ENCODE assay signal across 19 mouse cellular contexts in the genomic region with DNA sequence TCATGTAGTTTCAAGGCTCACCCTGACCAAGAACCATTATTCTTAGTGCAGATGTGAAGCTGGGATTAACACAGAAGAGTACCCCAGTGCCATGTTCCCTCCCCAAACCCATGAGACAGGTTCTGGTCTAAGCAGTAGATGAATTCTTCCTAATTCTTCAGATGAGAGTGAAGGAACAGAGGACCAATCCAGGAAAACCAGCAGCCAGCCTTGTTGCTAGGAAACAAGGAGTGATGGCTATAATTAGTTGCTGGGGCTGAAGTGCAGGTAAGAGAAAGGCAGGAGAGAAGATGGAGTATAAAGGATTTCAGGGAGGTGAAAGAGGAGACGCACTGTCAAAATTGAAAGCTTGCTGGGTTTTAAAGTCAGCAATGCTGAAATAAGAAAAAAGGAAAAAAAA.
DNase-seq lines count a peak whose midpoint lies in the region; ATAC-seq lines count a peak whose summit lies in the region.
"Had no signal": no experiment of that assay in that cellular context is flagged by ENCODE, and none has a peak within 500 bp of the region (broad histone marks: within the 10 kb centered on the region; RNA-seq: fewer than 3 reads in every experiment).

No protein-coding gene starts in this region.

- no peak for ATAC-seq in neural tube, embryonic 13.5 days (ENCODE audit: low read depth)
- ATAC-seq in forebrain, embryonic 16.5 days: peak; percentile 39; the same call in 1 of the 2 replicates
- ATAC-seq in midbrain, embryonic 16.5 days: peak; percentile 49

- DNase-seq in heart, adult 11 months: peak; percentile 64
- no peak for DNase-seq in heart, adult 18-20 months
- DNase-seq in neural tube, embryonic 10.5 days (ENCODE audit: extremely low spot score, low spot score): no peak
- no peak for DNase-seq in lung, postnatal 14 days
- no peak for DNase-seq in heart, embryonic 10.5 days (ENCODE audit: low spot score)
- DNase-seq: adrenal gland, adult 2 months; cerebellum, adult 9-10 months; gastrocnemius, postnatal 10 days; heart, postnatal 36 days; kidney, adult 18-20 months; kidney, postnatal 14 days; spleen, adult 18-20 months had no signal

- H3K4me2 ChIP-seq in neural tube, embryonic 13.5 days: no peak overlapping the region
- H3K4me2 ChIP-seq in forebrain, embryonic 16.5 days (ENCODE audit: low read length): no peak overlapping the region
- no peak overlapping the region; the same call in 1 of the 2 replicates for H3K4me2 ChIP-seq in midbrain, embryonic 16.5 days (ENCODE audit: low read length)
- H3K4me2 ChIP-seq: heart, embryonic 12.5 days; stomach, embryonic 15.5 days had no signal

- no peak overlapping the region for H3K9ac ChIP-seq in neural tube, embryonic 13.5 days
- no peak overlapping the region for H3K9ac ChIP-seq in forebrain, embryonic 16.5 days (replicated peaks; ENCODE audit: low read depth, low read length)
- no peak overlapping the region for H3K9ac ChIP-seq in midbrain, embryonic 16.5 days (ENCODE audit: low read depth, low read length)
- H3K9ac ChIP-seq: heart, embryonic 12.5 days; stomach, embryonic 15.5 days had no signal

- no peak overlapping the region for H3K4me3 ChIP-seq in neural tube, embryonic 13.5 days
- no peak overlapping the region for H3K4me3 ChIP-seq in forebrain, embryonic 16.5 days (replicated peaks; ENCODE audit: low read length)
- H3K4me3 ChIP-seq in midbrain, embryonic 16.5 days (ENCODE audit: low read depth, low read length): no peak overlapping the region
- H3K4me3 ChIP-seq in heart, embryonic 10.5 days: no peak overlapping the region
- H3K4me3 ChIP-seq: erythroblast, embryonic 14.5 days; heart, embryonic 12.5 days; stomach, embryonic 15.5 days had no signal

- H3K27me3 ChIP-seq in neural tube, embryonic 13.5 days: no peaks in the 10 kb centered on the region
- H3K27me3 ChIP-seq in forebrain, embryonic 16.5 days (replicated peaks; ENCODE audit: control insufficient read depth, insufficient read depth, low read length): no peaks in the 10 kb centered on the region
- H3K27me3 ChIP-seq in midbrain, embryonic 16.5 days (ENCODE audit: control insufficient read depth, insufficient read depth, low read depth, low read length): no peaks in the 10 kb centered on the region
- H3K27me3 ChIP-seq in heart, embryonic 10.5 days (ENCODE audit: insufficient read depth, poor library complexity, severe bottlenecking): 0 out of 2 replicates have a peak, but pooled peaks cover 1% of the 10 kb centered on the region
- H3K27me3 ChIP-seq: heart, embryonic 12.5 days; stomach, embryonic 15.5 days had no signal

- no peaks in the 10 kb centered on the region for H3K36me3 ChIP-seq in neural tube, embryonic 13.5 days
- H3K36me3 ChIP-seq in forebrain, embryonic 16.5 days (ENCODE audit: control insufficient read depth, insufficient read depth): no peaks in the 10 kb centered on the region
- no peaks in the 10 kb centered on the region for H3K36me3 ChIP-seq in midbrain, embryonic 16.5 days (ENCODE audit: control insufficient read depth, insufficient read depth, low read length)
- no peaks in the 10 kb centered on the region for H3K36me3 ChIP-seq in heart, embryonic 10.5 days
- H3K36me3 ChIP-seq: G1E; heart, embryonic 12.5 days; stomach, embryonic 15.5 days had no signal

- no peaks in the 10 kb centered on the region for H3K9me3 ChIP-seq in neural tube, embryonic 13.5 days
- H3K9me3 ChIP-seq in forebrain, embryonic 16.5 days (ENCODE audit: control insufficient read depth, low read length): no peaks in the 10 kb centered on the region
- no peaks in the 10 kb centered on the region for H3K9me3 ChIP-seq in midbrain, embryonic 16.5 days (replicated peaks; ENCODE audit: control insufficient read depth, low read length, poor library complexity, severe bottlenecking)
- H3K9me3 ChIP-seq in heart, embryonic 10.5 days: no peaks in the 10 kb centered on the region
- H3K9me3 ChIP-seq: heart, embryonic 12.5 days; stomach, embryonic 15.5 days had no signal

- H3K27ac ChIP-seq in neural tube, embryonic 13.5 days (replicated peaks): peak overlapping the region; percentile 46; the same call in 1 of the 2 replicates
- peak overlapping the region; percentile 0; the same call in 1 of the 2 replicates for H3K27ac ChIP-seq in forebrain, embryonic 16.5 days (ENCODE audit: low read length)
- peak overlapping the region; percentile 80 for H3K27ac ChIP-seq in midbrain, embryonic 16.5 days (ENCODE audit: low read length)
- H3K27ac ChIP-seq in heart, embryonic 10.5 days: no peak overlapping the region
- H3K27ac ChIP-seq: stomach, embryonic 15.5 days had no signal

- peaks cover 23% of the 10 kb centered on the region for H3K4me1 ChIP-seq in neural tube, embryonic 13.5 days (replicated peaks)
- peaks cover 13% of the 10 kb centered on the region for H3K4me1 ChIP-seq in forebrain, embryonic 16.5 days (replicated peaks; ENCODE audit: control insufficient read depth, insufficient read depth, low read length)
- H3K4me1 ChIP-seq in midbrain, embryonic 16.5 days (ENCODE audit: control insufficient read depth, insufficient read depth, low read length): peaks cover 27% of the 10 kb centered on the region
- peaks cover 40% of the 10 kb centered on the region for H3K4me1 ChIP-seq in heart, embryonic 10.5 days
- H3K4me1 ChIP-seq: stomach, embryonic 15.5 days had no signal

- WGBS in neural tube, embryonic 13.5 days: 67% methylated on average over 1 of the region's 1 CpGs
- WGBS in forebrain, embryonic 16.5 days: 65% methylated on average over 1 of the region's 1 CpGs
- WGBS in midbrain, embryonic 16.5 days: 61% methylated on average over 1 of the region's 1 CpGs
- WGBS in heart, embryonic 10.5 days: 81% methylated on average over 1 of the region's 1 CpGs
